Mouse (Mus musculus): ENCODE measurements around the gene Gadd45b.

DNA sequence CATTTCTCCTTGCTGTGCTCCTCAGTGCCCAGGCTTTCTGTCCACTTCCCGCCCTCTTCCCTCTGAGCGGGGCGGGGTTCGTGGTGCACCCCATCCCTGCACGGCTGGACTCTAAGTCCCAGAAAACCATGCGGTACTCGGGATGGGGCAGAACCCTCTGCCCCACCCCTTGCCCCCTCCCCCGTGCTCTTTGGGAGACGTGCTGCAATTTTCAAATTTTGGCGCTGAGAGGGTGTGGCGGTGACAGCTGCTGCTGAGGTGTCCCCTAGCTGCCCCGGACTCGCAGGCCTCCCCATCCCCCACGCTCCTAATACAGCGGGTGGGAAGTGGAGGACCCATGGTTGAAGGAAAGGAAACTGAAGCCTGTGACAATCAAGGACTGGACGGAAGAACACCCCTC lies 8.0 kb upstream of the Gadd45b start:
- no peak for TF ChIP-seq CTCF (IDR thresholded peaks at IDR 0.05; ENCODE audit: extremely low read depth, insufficient read length, insufficient replicate concordance, low read depth, low read length)
- TF ChIP-seq POLR2A (IDR thresholded peaks at IDR 0.05; ENCODE audit: low read depth, low read length), result no peak

Measured in small intestine, adult 2 months (tissue).